Mouse (Mus musculus) mature B cell (primary cell): Measurements from ENCODE around the gene Pmvk.

ENCODE experiments used
- in situ Hi-C: fragments of 300-500 bp; cut with MboI; formaldehyde crosslinking; loops from 2 replicates; pipeline ENCODE4 v1.14.3; 2019

Gene Pmvk

DNA sequence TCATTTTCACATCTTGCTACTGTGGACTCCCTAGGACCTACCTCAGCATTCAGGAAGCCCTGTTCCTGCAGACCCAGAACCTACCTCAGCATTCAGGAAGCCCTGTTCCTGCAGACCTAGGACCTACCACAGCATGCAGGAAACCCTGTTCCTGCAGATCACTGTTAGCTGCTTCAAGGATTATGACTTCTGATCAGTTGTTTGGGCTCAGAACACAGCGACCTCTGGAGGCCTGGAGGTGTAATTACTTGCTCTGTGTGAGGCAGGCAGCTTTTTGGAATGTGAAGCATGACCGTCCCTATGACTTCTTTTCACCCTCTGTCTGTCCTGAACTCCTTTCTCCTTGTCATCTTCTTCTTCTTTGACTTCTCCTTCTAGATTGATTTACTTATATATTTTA is 27.1 kb downstream of the Pmvk start:
- in situ Hi-C loops = loop anchor here (10.0 kb wide), 1 partner anchor 137 kb away; the partner anchor contains the start of gene Adam15

- in situ Hi-C loops = loop anchor here (10.0 kb wide), 1 partner anchor 137 kb away; the partner anchor contains the start of gene Adam15
These were observed 27.9 kb downstream of the Pmvk start for GRCm38 (mm10) chr3:89482249-89482648.

DNA sequence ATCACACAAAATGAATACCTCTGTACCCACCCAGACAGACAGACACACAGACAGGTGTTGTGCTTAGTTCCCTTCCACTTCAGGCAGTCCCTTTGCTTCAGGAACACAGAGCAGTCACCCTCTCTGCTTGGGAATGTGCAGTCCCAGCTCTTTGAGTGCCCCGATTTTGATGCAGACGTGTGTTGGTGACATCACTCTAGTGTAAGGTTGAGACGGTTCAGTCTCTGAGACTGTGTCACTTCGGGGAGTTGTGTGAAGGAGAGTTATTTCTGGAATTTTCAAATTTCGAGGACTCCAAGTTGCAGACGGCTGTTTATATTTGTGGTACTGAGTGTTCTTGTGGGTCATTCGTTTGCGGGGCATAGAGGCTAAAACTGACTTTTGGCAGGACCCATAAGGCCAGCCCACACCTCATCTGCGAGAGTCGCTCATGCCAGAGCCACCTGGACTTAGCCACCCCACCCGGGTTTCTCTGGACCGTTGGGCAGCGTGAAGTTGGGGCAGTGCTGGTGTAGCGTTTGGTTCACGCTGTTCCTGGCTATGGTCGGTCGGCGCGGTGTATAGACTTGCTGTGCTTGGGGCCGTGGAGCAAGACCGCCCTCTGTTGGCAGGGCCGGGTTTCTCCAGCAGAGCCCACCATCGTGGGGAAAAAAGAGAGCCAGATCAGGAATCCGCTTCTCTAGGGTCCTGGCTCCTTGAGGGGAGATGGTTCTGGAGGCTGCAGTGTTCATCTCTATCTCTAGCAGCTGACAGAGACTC is 30.6 kb downstream of the Pmvk start:
- in situ Hi-C loops = loop anchor here (10.0 kb wide), 1 partner anchor 140 kb away; the partner anchor contains the start of gene Adam15

DNA sequence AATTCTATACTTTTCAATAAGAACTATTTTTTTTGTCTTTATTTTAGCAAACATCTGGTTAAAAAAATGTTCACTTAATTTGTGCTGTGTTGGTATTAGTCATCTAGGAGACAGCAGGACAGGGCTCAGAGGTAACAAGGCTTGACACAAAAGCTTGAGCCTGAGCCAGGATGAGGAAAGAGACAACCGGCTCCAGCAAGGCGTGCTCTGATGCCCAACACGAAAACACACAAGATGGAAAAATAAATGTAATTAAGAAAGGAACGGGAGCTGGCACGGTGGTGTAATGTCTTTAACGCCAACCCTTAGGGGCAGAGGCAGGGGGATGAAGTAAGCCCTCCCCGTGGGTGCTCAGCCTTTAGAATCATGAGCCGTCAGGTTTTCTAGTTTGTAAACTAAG is 31.8 kb downstream of the Pmvk start:
- in situ Hi-C loops = loop anchor here (10.0 kb wide), 1 partner anchor 141 kb away; the partner anchor contains the start of gene Adam15

GRCm38 (mm10) chr3:89486916-89487702 is 32.8 kb downstream of the Pmvk start:
- in situ Hi-C loops = loop anchor here (10.0 kb wide), 1 partner anchor 142 kb away; the partner anchor contains the start of gene Adam15

GRCm38 (mm10) chr3:89490790-89491189 is 36.4 kb downstream of the Pmvk start:
- in situ Hi-C loops = no loop called here

DNA sequence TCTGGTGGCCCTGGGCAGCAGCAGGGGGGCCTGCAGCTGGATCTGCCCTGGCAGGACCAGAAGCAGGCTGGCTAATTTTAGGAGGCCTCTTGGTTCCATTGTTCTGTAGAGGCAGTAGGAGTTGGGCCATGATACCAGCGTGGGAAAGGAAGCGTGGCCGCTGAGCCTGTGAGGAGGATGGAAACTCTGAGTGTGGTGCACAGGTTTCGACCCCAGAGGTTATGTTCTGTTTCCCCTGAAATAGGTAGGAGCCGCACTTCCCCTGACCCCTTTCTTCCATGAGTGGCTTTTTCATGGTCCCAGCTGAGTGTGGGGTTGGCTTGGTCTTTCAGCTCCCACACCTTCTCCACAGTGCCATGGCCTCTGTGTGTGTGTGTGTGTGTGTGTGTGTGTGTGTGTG is 37.2 kb downstream of the Pmvk start:
- in situ Hi-C loops = no loop called here

GRCm38 (mm10) chr3:89492701-89493151 is 38.4 kb downstream of the Pmvk start:
- in situ Hi-C loops = no loop called here

DNA sequence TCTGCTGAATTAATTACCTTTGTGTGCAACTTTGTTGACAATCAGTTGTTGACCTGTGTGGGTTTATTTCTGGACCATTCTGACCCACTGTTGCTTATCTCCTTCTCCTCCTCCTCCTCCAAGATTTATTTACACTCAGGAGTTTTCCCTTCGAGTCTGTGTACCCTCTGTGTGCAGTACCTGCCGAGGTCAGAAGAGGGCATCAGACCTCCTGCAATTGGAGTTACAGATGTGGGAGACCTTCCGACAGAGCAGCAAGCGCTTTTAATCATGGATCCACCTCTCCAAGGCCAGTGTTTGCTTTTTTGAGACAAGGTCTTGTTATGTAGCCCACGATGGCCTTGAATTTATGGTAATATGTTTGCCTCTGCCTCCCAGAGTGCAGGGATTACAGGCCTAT is 40.3 kb downstream of the Pmvk start:
- in situ Hi-C loops = no loop called here

GRCm38 (mm10) chr3:89496366-89496765 is 42.0 kb downstream of the Pmvk start:
- in situ Hi-C loops = no loop called here

DNA sequence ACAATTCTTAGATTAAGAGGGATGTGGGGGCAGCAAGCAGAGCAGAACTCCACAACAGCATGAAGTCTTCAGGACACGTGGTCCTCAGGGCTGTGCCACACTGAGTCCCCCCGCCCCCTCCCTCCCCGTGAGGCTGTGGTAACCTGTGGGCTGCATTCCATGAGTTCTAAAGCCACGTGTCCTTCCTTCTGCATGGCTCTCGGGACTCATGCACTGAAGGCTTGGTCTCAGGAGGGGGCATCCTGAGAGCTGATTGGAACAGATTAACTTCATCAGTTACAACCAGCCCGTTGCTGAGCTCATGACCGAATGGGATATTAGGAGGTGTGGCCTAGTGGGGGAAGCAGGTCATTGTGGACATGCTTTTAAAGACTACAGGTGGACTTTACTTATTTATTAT is 45.4 kb downstream of the Pmvk start:
- in situ Hi-C loops = no loop called here

DNA sequence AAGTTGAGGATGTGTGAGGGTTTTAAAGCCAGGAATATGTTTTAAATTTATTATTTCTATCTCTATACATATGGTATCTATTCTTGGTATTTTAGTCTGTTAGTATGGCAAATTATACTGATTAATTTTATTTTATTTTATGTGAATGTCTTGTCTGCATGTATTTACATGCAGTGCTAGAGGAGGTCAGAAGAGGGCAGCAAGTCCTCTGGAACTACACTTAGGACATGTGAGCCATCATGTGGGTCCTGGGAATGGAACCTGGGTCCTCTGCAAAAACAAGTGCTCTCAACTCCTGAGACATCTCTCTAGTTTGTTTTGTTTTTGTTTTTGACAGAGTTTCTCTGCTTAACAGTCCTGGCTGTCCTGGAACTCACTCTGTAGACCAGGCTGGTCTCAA is 47.1 kb downstream of the Pmvk start:
- in situ Hi-C loops = no loop called here

DNA sequence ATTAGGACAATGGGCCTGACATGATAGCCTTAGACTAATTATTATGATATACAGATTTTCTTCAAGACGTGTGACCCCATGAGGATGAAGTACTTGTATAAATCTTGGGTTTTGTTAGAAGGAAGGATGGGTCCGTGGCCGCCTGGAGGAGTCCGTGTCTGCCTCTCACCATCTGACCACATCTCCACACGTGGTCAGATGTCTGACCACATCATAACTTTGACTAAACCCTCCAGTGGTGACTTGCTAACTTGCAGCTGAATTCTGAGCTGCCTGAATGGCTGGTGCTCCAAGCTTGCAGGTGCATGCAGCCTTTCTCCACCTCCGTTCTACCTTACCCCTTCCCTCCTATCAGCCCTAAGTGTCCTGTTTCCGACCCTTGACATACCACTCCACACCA is 48.2 kb downstream of the Pmvk start:
- in situ Hi-C loops = no loop called here

DNA sequence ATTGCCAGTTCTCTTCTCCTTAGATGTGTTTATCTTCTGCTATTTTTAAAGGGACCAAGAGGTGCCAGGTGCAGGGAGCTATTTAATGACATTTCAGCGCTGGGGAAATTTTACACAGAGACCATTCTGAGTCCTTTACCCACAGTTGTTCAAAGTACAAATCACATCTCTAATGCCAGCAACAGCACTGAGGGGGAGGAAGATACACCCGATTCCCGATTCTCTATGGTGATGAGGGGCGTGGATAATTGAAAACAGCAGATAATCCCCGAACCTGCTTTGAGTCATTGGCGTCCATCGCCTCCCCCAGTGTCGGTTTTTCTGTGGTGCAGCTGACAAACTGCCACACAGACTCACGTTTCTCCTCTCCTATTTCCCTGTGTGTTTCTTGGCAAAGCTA is 53.7 kb downstream of the Pmvk start:
- in situ Hi-C loops = no loop called here

DNA sequence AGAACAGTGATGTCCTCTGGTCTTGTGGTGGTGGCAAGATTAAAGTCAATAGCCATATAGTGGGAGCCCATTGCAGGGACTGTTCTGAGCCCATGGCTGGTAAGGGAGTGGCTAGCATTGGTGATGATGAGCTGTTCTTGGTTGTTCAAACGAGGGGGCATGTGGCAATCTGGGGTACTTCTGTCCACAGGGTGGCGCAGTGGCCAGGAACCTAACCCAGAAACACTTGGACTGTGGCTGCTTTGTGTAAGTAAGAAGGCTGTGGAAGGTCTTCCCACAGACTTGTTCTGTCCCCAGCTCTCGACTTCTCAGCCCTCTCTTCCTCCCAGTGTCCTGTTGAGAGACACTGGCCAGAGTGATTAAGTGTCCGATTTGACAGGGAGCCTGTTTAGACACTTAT is 56.6 kb downstream of the Pmvk start:
- in situ Hi-C loops = no loop called here

DNA sequence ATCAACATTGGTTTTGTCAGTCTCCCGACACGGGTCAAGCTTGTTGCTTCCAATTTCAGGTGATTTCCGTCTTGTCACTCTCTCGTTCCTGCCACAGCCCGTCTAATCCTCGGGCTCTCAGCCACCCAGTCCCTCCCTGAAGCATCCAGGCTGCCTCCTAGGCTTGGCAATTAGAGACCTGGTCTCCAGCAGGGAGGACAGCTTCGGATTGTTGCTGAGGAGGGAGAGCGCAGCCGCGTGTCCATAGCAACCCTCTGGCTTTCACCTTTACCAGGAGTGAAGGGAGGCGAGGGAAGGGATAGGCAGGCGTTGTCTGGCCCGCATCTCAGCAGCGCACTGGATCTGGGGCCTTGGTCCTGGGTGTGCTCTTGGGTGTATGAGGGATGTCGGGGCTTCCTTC is 57.1 kb downstream of the Pmvk start:
- in situ Hi-C loops = no loop called here

- in situ Hi-C loops = no loop called here
These were observed 57.9 kb downstream of the Pmvk start for GRCm38 (mm10) chr3:89512225-89512624.

DNA sequence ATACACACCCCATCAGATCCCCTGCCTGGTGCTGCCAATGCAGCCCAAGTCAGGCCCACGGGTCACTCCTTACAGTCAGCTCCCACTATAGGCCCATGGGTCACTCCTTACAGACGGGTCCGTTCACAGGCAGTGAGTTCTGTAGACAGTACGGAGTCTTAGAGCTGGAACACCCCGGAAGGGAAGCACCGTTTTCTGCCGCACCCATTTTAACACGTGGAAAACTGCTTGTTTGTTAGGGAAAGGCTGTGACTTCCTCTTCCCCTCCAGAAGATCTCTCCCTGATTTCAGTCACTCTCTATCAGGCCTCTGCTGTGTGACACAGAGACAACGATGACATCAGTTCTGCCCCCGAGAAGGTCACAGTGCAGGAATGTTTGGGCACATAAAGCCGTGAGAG is 61.1 kb downstream of the Pmvk start:
- in situ Hi-C loops = no loop called here

- in situ Hi-C loops = no loop called here
These were observed 62.0 kb downstream of the Pmvk start for GRCm38 (mm10) chr3:89516321-89516720.
